ENCODE assay signal across 7 mouse cellular contexts in genomic region chr5:137671443-137672240, GRCm38 (mm10). TPM values are rescaled to one million over a fixed set of nuclear protein-coding genes. Genes with fewer than 3 reads are reported as not detected.
DNase-seq lines count a peak whose midpoint lies in the region; ATAC-seq and TF ChIP-seq lines count a peak whose summit lies in the region.

No protein-coding gene starts in this region.

- TF ChIP-seq CTCF in E14TG2a.4 (conservative IDR thresholded peaks at IDR 0.05; ENCODE audit: low read length): no peak
- TF ChIP-seq CTCF in forebrain, postnatal 0 days (IDR thresholded peaks at IDR 0.05; ENCODE audit: low read depth): no peak
- no peak for TF ChIP-seq CTCF in liver, adult 2 months (IDR thresholded peaks at IDR 0.05; ENCODE audit: low read depth, low read length)

- ATAC-seq in forebrain, postnatal 0 days: peak; percentile 25
- no peak for ATAC-seq in hindbrain, embryonic 16.5 days
- ATAC-seq in neural tube, embryonic 13.5 days (ENCODE audit: low read depth): 0 out of 2 replicates have a peak, but pooled peaks have one; percentile 15

- H3K9me3 ChIP-seq in E14TG2a.4 (ENCODE audit: low read length): no peaks in the 10 kb centered on the region
- no peaks in the 10 kb centered on the region for H3K9me3 ChIP-seq in forebrain, postnatal 0 days (ENCODE audit: low read length)
- H3K9me3 ChIP-seq in hindbrain, embryonic 16.5 days (ENCODE audit: control insufficient read depth, low read length): no peaks in the 10 kb centered on the region
- H3K9me3 ChIP-seq in neural tube, embryonic 13.5 days: no peaks in the 10 kb centered on the region

- no peak overlapping the region for H3K4me2 ChIP-seq in forebrain, postnatal 0 days (ENCODE audit: low read depth)
- no peak overlapping the region for H3K4me2 ChIP-seq in hindbrain, embryonic 16.5 days (ENCODE audit: low read length)
- H3K4me2 ChIP-seq in neural tube, embryonic 13.5 days: no peak overlapping the region

- peaks cover 19% of the 10 kb centered on the region; the same call in 1 of the 2 replicates for H3K79me2 ChIP-seq in liver, adult 2 months (ENCODE audit: control insufficient read depth, insufficient read depth, low read length)

- H3K4me1 ChIP-seq in E14TG2a.4 (replicated peaks; ENCODE audit: low read depth, low read length): peaks cover 51% of the 10 kb centered on the region
- no peaks in the 10 kb centered on the region for H3K4me1 ChIP-seq in forebrain, postnatal 0 days (ENCODE audit: insufficient read depth)
- H3K4me1 ChIP-seq in hindbrain, embryonic 16.5 days (ENCODE audit: control insufficient read depth, insufficient read depth, low read depth, low read length): peaks cover 6% of the 10 kb centered on the region
- peaks cover 44% of the 10 kb centered on the region for H3K4me1 ChIP-seq in liver, adult 2 months (ENCODE audit: control insufficient read depth, insufficient read depth, low read length)
- peaks cover 23% of the 10 kb centered on the region for H3K4me1 ChIP-seq in neural tube, embryonic 13.5 days (replicated peaks)

- H3K27me3 ChIP-seq in E14TG2a.4 (ENCODE audit: insufficient read depth, low read length): no peaks in the 10 kb centered on the region
- no peaks in the 10 kb centered on the region for H3K27me3 ChIP-seq in forebrain, postnatal 0 days (ENCODE audit: insufficient read depth, low read length)
- H3K27me3 ChIP-seq in hindbrain, embryonic 16.5 days (replicated peaks; ENCODE audit: control insufficient read depth, insufficient read depth, low read length): no peaks in the 10 kb centered on the region
- no peaks in the 10 kb centered on the region for H3K27me3 ChIP-seq in liver, adult 2 months (ENCODE audit: control insufficient read depth, insufficient read depth, low read length)
- H3K27me3 ChIP-seq in neural tube, embryonic 13.5 days: no peaks in the 10 kb centered on the region

- 49% methylated on average over 9 of the region's 9 CpGs for WGBS in forebrain, postnatal 0 days
- 45% methylated on average over 9 of the region's 9 CpGs for WGBS in hindbrain, embryonic 16.5 days
- 2% methylated on average over 9 of the region's 9 CpGs for WGBS in liver, adult 2 months
- WGBS in neural tube, embryonic 13.5 days: 39% methylated on average over 9 of the region's 9 CpGs

- peaks cover 45% of the 10 kb centered on the region for H3K36me3 ChIP-seq in E14TG2a.4 (ENCODE audit: insufficient read depth, low read length)
- H3K36me3 ChIP-seq in forebrain, postnatal 0 days (ENCODE audit: insufficient read depth): peaks cover 10% of the 10 kb centered on the region
- H3K36me3 ChIP-seq in hindbrain, embryonic 16.5 days (ENCODE audit: control insufficient read depth, insufficient read depth, low read length): 0 out of 2 replicates have a peak, but pooled peaks cover 4% of the 10 kb centered on the region
- peaks cover 9% of the 10 kb centered on the region for H3K36me3 ChIP-seq in liver, adult 2 months (ENCODE audit: control insufficient read depth, insufficient read depth, low read length)
- peaks cover 18% of the 10 kb centered on the region for H3K36me3 ChIP-seq in neural tube, embryonic 13.5 days

- peak; percentile 59 for DNase-seq in ZHBTc4 (ENCODE audit: low read depth, low spot score)
- DNase-seq in forebrain, postnatal 0 days: no peak
- DNase-seq in liver, adult 2 months (ENCODE audit: extremely low read depth, low read depth, low spot score): peak; percentile 85
- no peak for DNase-seq in c-Kit-positive CD71-positive TER-119-positive erythroid progenitor cells, embryonic 14.5 days (ENCODE audit: low spot score)

- peak overlapping the region; percentile 26 for H3K4me3 ChIP-seq in E14TG2a.4 (replicated peaks; ENCODE audit: low read length)
- H3K4me3 ChIP-seq in forebrain, postnatal 0 days (ENCODE audit: low read depth, low read length): no peak overlapping the region
- no peak overlapping the region for H3K4me3 ChIP-seq in hindbrain, embryonic 16.5 days (ENCODE audit: low read length)
- no peak overlapping the region for H3K4me3 ChIP-seq in liver, adult 2 months (ENCODE audit: insufficient read depth, low read depth, low read length)
- H3K4me3 ChIP-seq in neural tube, embryonic 13.5 days: no peak overlapping the region

- no peak overlapping the region for H3K9ac ChIP-seq in forebrain, postnatal 0 days
- H3K9ac ChIP-seq in hindbrain, embryonic 16.5 days (ENCODE audit: low read depth, low read length): no peak overlapping the region; the same call in 1 of the 2 replicates
- peak overlapping the region; percentile 52 for H3K9ac ChIP-seq in liver, adult 2 months (ENCODE audit: low read depth, low read length)
- H3K9ac ChIP-seq in neural tube, embryonic 13.5 days: peak overlapping the region; percentile 55

- no peak for TF ChIP-seq POLR2A in liver, adult 2 months (IDR thresholded peaks at IDR 0.05; ENCODE audit: extremely low read depth, insufficient read depth, low read length)

- H3K27ac ChIP-seq in forebrain, postnatal 0 days (ENCODE audit: low read depth, low read length): peak overlapping the region; percentile 45
- H3K27ac ChIP-seq in hindbrain, embryonic 16.5 days (ENCODE audit: low read depth, low read length): 0 out of 2 replicates have a peak overlapping the region, but pooled peaks have one; percentile 39
- H3K27ac ChIP-seq in liver, adult 2 months (replicated peaks; ENCODE audit: insufficient read depth, low read depth, low read length): peak overlapping the region; percentile 79
- peak overlapping the region; percentile 69 for H3K27ac ChIP-seq in neural tube, embryonic 13.5 days (replicated peaks)

RNA-seq across cellular contexts. Expression of gene Agfg2, which starts 12.9 kb away (rescaled TPM):
- total RNA-seq in forebrain, postnatal 0 days (2014; rRNA removed): 18.7 and 22.1 TPM in 2 replicates
- 12.6 and 15.0 TPM in 2 replicates for polyA plus RNA-seq in forebrain, postnatal 0 days (2015; fragmentation: Nextera tagmentation; extraction: Ambion mirVana)
- polyA plus RNA-seq in hindbrain, embryonic 16.5 days (2015; fragmentation: Nextera tagmentation; extraction: Ambion mirVana): 20.1 and 21.7 TPM in 2 replicates
- total RNA-seq in liver, adult 2 months (2014; rRNA removed): 14.8 and 22.1 TPM in 2 replicates
- 35.9 and 42.2 TPM in 2 replicates for polyA plus RNA-seq in liver, adult 2 months (2012; rRNA removed)
- 15.5 and 16.6 TPM in 2 replicates for polyA plus RNA-seq in neural tube, embryonic 13.5 days (2015; fragmentation: Nextera tagmentation; extraction: Ambion mirVana)

RNA-seq across cellular contexts. Expression of gene Irs3, which starts 26.1 kb away (rescaled TPM):
- 0.31 and 0.76 TPM in 2 replicates for total RNA-seq in forebrain, postnatal 0 days (2014; rRNA removed)
- 0.08 and 0.29 TPM in 2 replicates for polyA plus RNA-seq in forebrain, postnatal 0 days (2015; fragmentation: Nextera tagmentation; extraction: Ambion mirVana)
- 0.11 and 0.16 TPM in 2 replicates for polyA plus RNA-seq in hindbrain, embryonic 16.5 days (2015; fragmentation: Nextera tagmentation; extraction: Ambion mirVana)
- 0.07 TPM in 1 of 2 replicates, not detected in the other for total RNA-seq in liver, adult 2 months (2014; rRNA removed)
- polyA plus RNA-seq in liver, adult 2 months (2012; rRNA removed): 0.07 and 0.20 TPM in 2 replicates
- polyA plus RNA-seq in neural tube, embryonic 13.5 days (2015; fragmentation: Nextera tagmentation; extraction: Ambion mirVana): 0.20 TPM in 1 of 2 replicates, not detected in the other

RNA-seq across cellular contexts. Expression of gene Sap25, which starts 30.5 kb away (rescaled TPM):
- 4.4 and 4.6 TPM in 2 replicates for total RNA-seq in forebrain, postnatal 0 days (2014; rRNA removed)
- 1.8 TPM in 2 replicates for polyA plus RNA-seq in forebrain, postnatal 0 days (2015; fragmentation: Nextera tagmentation; extraction: Ambion mirVana)
- polyA plus RNA-seq in hindbrain, embryonic 16.5 days (2015; fragmentation: Nextera tagmentation; extraction: Ambion mirVana): 3.4 and 6.6 TPM in 2 replicates
- total RNA-seq in liver, adult 2 months (2014; rRNA removed): 0.65 and 1.6 TPM in 2 replicates
- 13.0 and 22.7 TPM in 2 replicates for polyA plus RNA-seq in liver, adult 2 months (2012; rRNA removed)
- 5.6 and 6.5 TPM in 2 replicates for polyA plus RNA-seq in neural tube, embryonic 13.5 days (2015; fragmentation: Nextera tagmentation; extraction: Ambion mirVana)

RNA-seq across cellular contexts. Expression of gene Gm20605, which starts 42.7 kb away (rescaled TPM):
- total RNA-seq in forebrain, postnatal 0 days (2014; rRNA removed): 3.6 and 6.1 TPM in 2 replicates
- 1.9 and 2.4 TPM in 2 replicates for polyA plus RNA-seq in forebrain, postnatal 0 days (2015; fragmentation: Nextera tagmentation; extraction: Ambion mirVana)
- polyA plus RNA-seq in hindbrain, embryonic 16.5 days (2015; fragmentation: Nextera tagmentation; extraction: Ambion mirVana): 7.4 and 7.6 TPM in 2 replicates
- total RNA-seq in liver, adult 2 months (2014; rRNA removed): 0.74 and 1.5 TPM in 2 replicates
- polyA plus RNA-seq in liver, adult 2 months (2012; rRNA removed): 4.3 and 5.6 TPM in 2 replicates
- polyA plus RNA-seq in neural tube, embryonic 13.5 days (2015; fragmentation: Nextera tagmentation; extraction: Ambion mirVana): 6.7 and 7.9 TPM in 2 replicates

RNA-seq across cellular contexts. Expression of gene Lrch4, which starts 42.7 kb away (rescaled TPM):
- total RNA-seq in forebrain, postnatal 0 days (2014; rRNA removed): 3.3 and 5.6 TPM in 2 replicates
- polyA plus RNA-seq in forebrain, postnatal 0 days (2015; fragmentation: Nextera tagmentation; extraction: Ambion mirVana): 11.3 and 12.8 TPM in 2 replicates
- polyA plus RNA-seq in hindbrain, embryonic 16.5 days (2015; fragmentation: Nextera tagmentation; extraction: Ambion mirVana): 14.9 and 21.6 TPM in 2 replicates
- 0.74 and 1.1 TPM in 2 replicates for total RNA-seq in liver, adult 2 months (2014; rRNA removed)
- 10.7 and 15.0 TPM in 2 replicates for polyA plus RNA-seq in liver, adult 2 months (2012; rRNA removed)
- polyA plus RNA-seq in neural tube, embryonic 13.5 days (2015; fragmentation: Nextera tagmentation; extraction: Ambion mirVana): 23.8 and 24.5 TPM in 2 replicates

Comparison
In these comparisons a context has a peak if more than half of its experiments do, and no peak if none do; other contexts are left out.
1. DNase-seq: peak in ZHBTc4 (single experiment) and liver, adult 2 months (single experiment); none in forebrain, postnatal 0 days (single experiment) and c-Kit-positive CD71-positive TER-119-positive erythroid progenitor cells, embryonic 14.5 days (single experiment).
2. H3K9ac ChIP-seq: peak in liver, adult 2 months (single experiment) and neural tube, embryonic 13.5 days (single experiment); none in forebrain, postnatal 0 days (single experiment) and hindbrain, embryonic 16.5 days (single experiment).
3. Peak in every context shown above with its lines, with median percentiles within 50 percentile points of each other: H3K27ac ChIP-seq.